Mouse (Mus musculus): ENCODE measurements around the gene Cdhr2.
A peak's percentile ranks its signal among the peaks of the same experiment; 100 is the strongest.

DNA sequence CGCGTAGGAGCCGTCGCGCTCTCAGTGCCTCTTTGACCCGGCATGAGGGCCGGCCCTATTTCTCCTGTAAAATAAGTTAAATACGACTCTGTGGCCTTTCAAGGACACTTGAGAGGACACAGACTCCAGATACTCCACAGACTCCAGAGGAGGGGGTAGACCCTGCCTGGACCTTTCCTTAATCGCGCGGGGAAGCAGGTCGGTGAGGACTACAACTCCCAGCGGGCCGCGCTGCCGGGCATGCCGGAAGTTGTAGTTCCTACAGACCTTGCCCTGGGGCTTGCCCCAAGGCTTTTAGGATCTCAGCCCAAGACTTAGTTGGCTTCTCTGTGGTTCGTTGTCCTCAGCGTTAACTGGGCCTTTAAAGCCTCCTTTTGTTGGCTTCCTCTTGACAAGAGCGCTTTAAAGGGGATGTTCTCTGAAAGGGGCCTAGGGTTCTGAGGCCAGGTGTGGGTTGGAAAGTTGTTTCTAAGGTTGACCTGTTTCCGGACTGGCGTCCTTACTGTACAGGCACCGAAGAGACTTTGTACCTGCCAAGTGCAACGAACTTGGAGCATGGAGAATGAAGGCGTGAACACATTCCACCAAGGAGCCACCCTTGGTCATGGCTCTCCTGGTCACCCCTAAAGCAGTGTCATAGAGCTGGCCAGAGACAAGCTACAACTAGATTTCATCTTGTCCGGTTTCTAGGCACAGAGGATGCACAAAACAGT lies 6.8 kb upstream of the Cdhr2 start:
- no peak for TF ChIP-seq CTCF (IDR thresholded peaks at IDR 0.05; ENCODE audit: control insufficient read depth, insufficient read depth, low read length)
- TF ChIP-seq POLR2A (IDR thresholded peaks at IDR 0.05; ENCODE audit: borderline replicate concordance, control insufficient read depth, low read depth, low read length): peak; percentile 64; the same call in 1 of the 2 replicates
